16 mouse cellular contexts compared by ENCODE assay signal in genomic region chr15:80969371-80969770, GRCm38 (mm10).
"Had no signal": no experiment of that assay in that cellular context is flagged by ENCODE, and none has a peak within 500 bp of the region (broad histone marks: within the 10 kb centered on the region; RNA-seq: fewer than 3 reads in every experiment).

No protein-coding gene starts in this region.

- H3K27ac ChIP-seq: neural tube, embryonic 13.5 days; neural tube, embryonic 15.5 days; stomach, embryonic 15.5 days; stomach, postnatal 0 days had no signal

- H3K4me2 ChIP-seq: neural tube, embryonic 13.5 days; neural tube, embryonic 15.5 days; stomach, embryonic 15.5 days had no signal

- H3K4me3 ChIP-seq: neural tube, embryonic 13.5 days; neural tube, embryonic 15.5 days; stomach, embryonic 15.5 days had no signal

- H3K4me1 ChIP-seq: neural tube, embryonic 13.5 days; neural tube, embryonic 15.5 days; stomach, embryonic 15.5 days had no signal

- DNase-seq: retina, postnatal 1 day; right cerebral cortex, adult 18-20 months; right cerebral cortex, postnatal 14 days; right cerebral cortex, postnatal 25 days; right cerebral cortex, postnatal 4 days; spleen, adult 18-20 months; thymus, adult 18-20 months; thymus, adult 2 months; thymus, postnatal 14 days; thymus, postnatal 25 days; thymus, postnatal 36 days; thymus, postnatal 4 days had no signal

- H3K27me3 ChIP-seq: neural tube, embryonic 13.5 days; neural tube, embryonic 15.5 days; stomach, embryonic 15.5 days had no signal

- H3K9ac ChIP-seq: neural tube, embryonic 13.5 days; neural tube, embryonic 15.5 days; stomach, embryonic 15.5 days had no signal

- H3K9me3 ChIP-seq: neural tube, embryonic 13.5 days; neural tube, embryonic 15.5 days; stomach, embryonic 15.5 days had no signal
